Mouse (Mus musculus) ES-Bruce4 (cell line): ENCODE measurements around the gene Obscn.

Experiments used
- CTCF ChIP-seq: IDR thresholded peaks from one replicate; pipeline ENCODE4 v1.8.1; 2011; ENCODE audit warnings: low read depth, low read length
- EP300 ChIP-seq: IDR thresholded peaks from 2 replicates; pipeline ENCODE4 v1.6.1; 2011; ENCODE audit warnings: low read depth, low read length; ENCODE audit not compliant: insufficient read depth

- no peak for TF ChIP-seq EP300
- no peak for TF ChIP-seq CTCF
These were observed 53.1 kb downstream of the Obscn start for GRCm38 (mm10) chr11:59083125-59083524.
